16 mouse cellular contexts compared by ENCODE assay signal in genomic region chr1:140476921-140477320, GRCm38 (mm10).
"Had no signal": no experiment of that assay in that cellular context is flagged by ENCODE, and none has a peak within 500 bp of the region (broad histone marks: within the 10 kb centered on the region; RNA-seq: fewer than 3 reads in every experiment).

No protein-coding gene starts in this region.

- H3K4me2 ChIP-seq: limb, embryonic 12.5 days; liver, embryonic 13.5 days; lung, embryonic 15.5 days; midbrain, embryonic 11.5 days; midbrain, embryonic 15.5 days; neural tube, embryonic 12.5 days; stomach, embryonic 15.5 days had no signal

- H3K27ac ChIP-seq: limb, embryonic 12.5 days; liver, embryonic 13.5 days; lung, embryonic 15.5 days; macrophage; midbrain, embryonic 15.5 days; neural tube, embryonic 12.5 days; stomach, embryonic 15.5 days had no signal

- H3K9me3 ChIP-seq: limb, embryonic 12.5 days; liver, embryonic 13.5 days; lung, embryonic 15.5 days; megakaryocyte, embryonic 14.5 days; midbrain, embryonic 15.5 days; neural tube, embryonic 12.5 days; stomach, embryonic 15.5 days had no signal

- H3K9ac ChIP-seq: limb, embryonic 12.5 days; liver, embryonic 13.5 days; liver, postnatal 0 days; lung, embryonic 15.5 days; midbrain, embryonic 15.5 days; neural tube, embryonic 12.5 days; stomach, embryonic 15.5 days had no signal

- H3K36me3 ChIP-seq: limb, embryonic 12.5 days; liver, embryonic 13.5 days; lung, embryonic 15.5 days; midbrain, embryonic 15.5 days; neural tube, embryonic 12.5 days; stomach, embryonic 15.5 days had no signal

- DNase-seq: kidney, adult 8-10 months; kidney, postnatal 36 days; liver; liver, embryonic 13.5 days; liver, postnatal 0 days; lung, postnatal 14 days; thymus, postnatal 36 days had no signal

- H3K4me1 ChIP-seq: limb, embryonic 12.5 days; liver, embryonic 13.5 days; lung, embryonic 15.5 days; megakaryocyte, embryonic 14.5 days; midbrain, embryonic 15.5 days; neural tube, embryonic 12.5 days; stomach, embryonic 15.5 days had no signal

- H3K27me3 ChIP-seq: limb, embryonic 12.5 days; liver, embryonic 13.5 days; lung, embryonic 15.5 days; megakaryocyte, embryonic 14.5 days; midbrain, embryonic 15.5 days; neural tube, embryonic 12.5 days; stomach, embryonic 15.5 days had no signal

- H3K4me3 ChIP-seq: limb, embryonic 12.5 days; liver, embryonic 13.5 days; lung, embryonic 15.5 days; megakaryocyte, embryonic 14.5 days; midbrain, embryonic 15.5 days; neural tube, embryonic 12.5 days; stomach, embryonic 15.5 days had no signal

- ATAC-seq: intestine, postnatal 0 days; liver, postnatal 0 days; midbrain, embryonic 15.5 days had no signal
